24 mouse cellular contexts compared by ENCODE assay signal in the genomic region with DNA sequence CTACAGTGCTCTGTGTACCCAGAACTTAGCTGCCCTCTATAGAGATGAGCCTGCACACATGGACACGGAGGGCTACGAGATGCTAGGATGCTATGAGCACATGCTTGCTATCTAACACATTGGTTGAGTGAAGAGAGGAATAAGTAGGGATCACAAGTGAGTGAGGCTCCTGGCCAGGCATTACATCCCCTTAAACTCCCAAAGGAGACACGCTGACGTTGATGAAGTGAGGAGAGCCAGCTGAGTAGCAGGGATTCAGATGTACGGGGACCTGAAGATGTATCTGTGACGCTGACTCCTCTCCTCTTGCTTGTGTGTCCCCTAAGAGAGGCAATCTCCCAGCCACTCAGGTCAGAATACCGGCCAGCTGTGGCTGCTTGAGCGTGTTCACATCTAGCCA. TPM values are rescaled to one million over a fixed set of nuclear protein-coding genes. Genes with fewer than 3 reads are reported as not detected.
DNase-seq lines count a peak whose midpoint lies in the region; ATAC-seq and TF ChIP-seq lines count a peak whose summit lies in the region.
"Had no signal": no experiment of that assay in that cellular context is flagged by ENCODE, and none has a peak within 500 bp of the region (broad histone marks: within the 10 kb centered on the region; RNA-seq: fewer than 3 reads in every experiment).

No protein-coding gene starts in this region.

- H3K9me3 ChIP-seq in heart, embryonic 12.5 days (replicated peaks) = 0 out of 2 replicates have a peak, but pooled peaks cover 6% of the 10 kb centered on the region
- no peaks in the 10 kb centered on the region for H3K9me3 ChIP-seq in midbrain, embryonic 11.5 days (ENCODE audit: control insufficient read depth, low read length)
- H3K9me3 ChIP-seq in midbrain, embryonic 10.5 days (replicated peaks) = no peaks in the 10 kb centered on the region
- H3K9me3 ChIP-seq: embryonic facial prominence, embryonic 10.5 days; embryonic facial prominence, embryonic 12.5 days; forebrain, embryonic 13.5 days; forebrain, embryonic 15.5 days; G1E had no signal

- H3K9ac ChIP-seq in heart, embryonic 12.5 days = no peak overlapping the region
- H3K9ac ChIP-seq in midbrain, embryonic 11.5 days (ENCODE audit: low read length) = no peak overlapping the region
- H3K9ac ChIP-seq: embryonic facial prominence, embryonic 12.5 days; forebrain, embryonic 13.5 days; forebrain, embryonic 15.5 days had no signal

- H3K4me2 ChIP-seq in heart, embryonic 12.5 days = no peak overlapping the region
- H3K4me2 ChIP-seq in midbrain, embryonic 11.5 days = no peak overlapping the region
- H3K4me2 ChIP-seq: embryonic facial prominence, embryonic 12.5 days; forebrain, embryonic 13.5 days; forebrain, embryonic 15.5 days had no signal

- DNase-seq in gastrocnemius, adult 2 months = no peak
- DNase-seq in gastrocnemius, postnatal 25 days = no peak
- peak; percentile 29 to 45 for DNase-seq in heart, adult 18-20 months
- DNase-seq in midbrain, embryonic 11.5 days (ENCODE audit: low spot score, missing footprints) = peak; percentile 12
- DNase-seq in midbrain, embryonic 10.5 days (ENCODE audit: low spot score) = no peak
- DNase-seq: adrenal gland, adult 8-10 months; adrenal gland, postnatal 14 days; adrenal gland, postnatal 36 days; B cell, adult 2 months; cerebellum, adult 11-12 months; cerebellum, adult 2 months; cerebellum, adult 9-10 months; cerebellum, postnatal 10 days; cerebellum, postnatal 25 days had no signal

- H3K4me3 ChIP-seq in gastrocnemius, adult 2 months = no peak overlapping the region
- no peak overlapping the region for H3K4me3 ChIP-seq in heart, embryonic 12.5 days
- no peak overlapping the region for H3K4me3 ChIP-seq in midbrain, embryonic 11.5 days (ENCODE audit: low read depth, low read length)
- H3K4me3 ChIP-seq in midbrain, embryonic 10.5 days = no peak overlapping the region
- H3K4me3 ChIP-seq: embryonic facial prominence, embryonic 10.5 days; embryonic facial prominence, embryonic 12.5 days; forebrain, embryonic 13.5 days; forebrain, embryonic 15.5 days had no signal

- no peaks in the 10 kb centered on the region for H3K27me3 ChIP-seq in heart, embryonic 12.5 days (replicated peaks)
- no peaks in the 10 kb centered on the region for H3K27me3 ChIP-seq in midbrain, embryonic 11.5 days (ENCODE audit: control insufficient read depth, insufficient read depth, low read length)
- H3K27me3 ChIP-seq in midbrain, embryonic 10.5 days (ENCODE audit: low read depth, poor library complexity, severe bottlenecking) = no peaks in the 10 kb centered on the region
- H3K27me3 ChIP-seq: CH12.LX; embryonic facial prominence, embryonic 12.5 days; forebrain, embryonic 13.5 days; forebrain, embryonic 15.5 days; Patski had no signal

- TF ChIP-seq CTCF in gastrocnemius, adult 2 months (IDR thresholded peaks at IDR 0.05) = no peak

- H3K27ac ChIP-seq in gastrocnemius, adult 2 months = peak overlapping the region; percentile 63
- no peak overlapping the region for H3K27ac ChIP-seq in heart, embryonic 12.5 days (ENCODE audit: poor library complexity, severe bottlenecking)
- no peak overlapping the region for H3K27ac ChIP-seq in midbrain, embryonic 11.5 days (ENCODE audit: low read depth, low read length)
- H3K27ac ChIP-seq in midbrain, embryonic 10.5 days (replicated peaks) = no peak overlapping the region
- H3K27ac ChIP-seq: embryonic facial prominence, embryonic 10.5 days; embryonic facial prominence, embryonic 12.5 days; forebrain, embryonic 13.5 days; forebrain, embryonic 15.5 days had no signal

- intact Hi-C loops in gastrocnemius, adult 2 months (cut with DNase I) = no loop called here

- ATAC-seq in heart, embryonic 12.5 days (ENCODE audit: insufficient number of reproducible peaks, low FRiP score) = no peak
- no peak for ATAC-seq in midbrain, embryonic 11.5 days (ENCODE audit: low FRiP score)
- ATAC-seq: activated CD4-positive, CD25-positive, alpha-beta regulatory T cell, adult 4 months; CD4-positive, CD25-positive, alpha-beta regulatory T cell, adult 4 months; forebrain, embryonic 13.5 days; forebrain, embryonic 15.5 days; Patski had no signal

- 72% methylated on average over 8 of the region's 8 CpGs for WGBS in heart, embryonic 12.5 days
- 89% methylated on average over 8 of the region's 8 CpGs for WGBS in midbrain, embryonic 11.5 days
- 88% methylated on average over 8 of the region's 8 CpGs for WGBS in midbrain, embryonic 10.5 days

- H3K4me1 ChIP-seq in heart, embryonic 12.5 days (replicated peaks) = peaks cover 13% of the 10 kb centered on the region
- peaks cover 8% of the 10 kb centered on the region for H3K4me1 ChIP-seq in midbrain, embryonic 11.5 days (ENCODE audit: control insufficient read depth, insufficient read depth, low read length)
- peaks cover 19% of the 10 kb centered on the region for H3K4me1 ChIP-seq in midbrain, embryonic 10.5 days
- H3K4me1 ChIP-seq: forebrain, embryonic 15.5 days had no signal

- no peaks in the 10 kb centered on the region for H3K36me3 ChIP-seq in heart, embryonic 12.5 days
- no peaks in the 10 kb centered on the region for H3K36me3 ChIP-seq in midbrain, embryonic 11.5 days (ENCODE audit: control insufficient read depth, insufficient read depth, low read length)
- H3K36me3 ChIP-seq in midbrain, embryonic 10.5 days = no peaks in the 10 kb centered on the region
- H3K36me3 ChIP-seq: embryonic facial prominence, embryonic 10.5 days; embryonic facial prominence, embryonic 12.5 days; forebrain, embryonic 15.5 days; G1E had no signal

RNA-seq across cellular contexts. Expression of gene Amotl1, which starts 3.0 kb away (rescaled TPM):
- total RNA-seq in gastrocnemius, adult 2 months (2021) = 100 to 1,000 TPM; 397 to 399 TPM
- 100 to 1,000 TPM; 221 to 341 TPM for total RNA-seq in gastrocnemius, postnatal 25 days (2021)
- total RNA-seq in heart, adult 18-20 months (2021) = 10 to 100 TPM; 57.6 to 60.4 TPM
- polyA plus RNA-seq in heart, embryonic 12.5 days (2016; fragmentation: Nextera tagmentation; extraction: Ambion mirVana) = 20.5 and 20.6 TPM in 2 replicates
- 14.8 and 15.2 TPM in 2 replicates for polyA plus RNA-seq in midbrain, embryonic 11.5 days (2014; fragmentation: Nextera tagmentation; extraction: Ambion mirVana)
- polyA plus RNA-seq in midbrain, embryonic 10.5 days (2016; fragmentation: Nextera tagmentation; extraction: Ambion mirVana) = 14.7 and 14.9 TPM in 2 replicates

Comparison
In these comparisons a context has a peak if more than half of its experiments do, and no peak if none do; other contexts are left out.
1. DNase-seq: peak in heart, adult 18-20 months (2 of 2) and midbrain, embryonic 11.5 days (single experiment); none in gastrocnemius, adult 2 months (single experiment), gastrocnemius, postnatal 25 days (single experiment) and midbrain, embryonic 10.5 days (single experiment).